Mouse (Mus musculus): ENCODE data around the gene Ess2. TPM values are rescaled to one million over a fixed set of nuclear protein-coding genes. Genes with fewer than 3 reads are reported as not detected.
A peak's percentile ranks its signal among the peaks of the same experiment; 100 is the strongest.

Gene Ess2
- polyA plus RNA-seq, 1 experiment from 2014 or later = 38.5 TPM

- ATAC-seq (ENCODE audit: low FRiP score, low TSS enrichment) = peak; percentile 79
- peaks cover 18% of the 10 kb centered on the region for H3K36me3 ChIP-seq (ENCODE audit: control insufficient read depth, insufficient read depth, low read length)
- 1% methylated on average over 47 of the region's 47 CpGs for WGBS
- peak within 1 kb of the TSS; percentile 79 for H3K27ac ChIP-seq (ENCODE audit: low read depth, low read length)
- no peaks in the 10 kb centered on the region for H3K27me3 ChIP-seq (ENCODE audit: control insufficient read depth, insufficient read depth, low read length)
- H3K4me3 ChIP-seq (ENCODE audit: low read length) = peak within 1 kb of the TSS; percentile 75
- H3K4me2 ChIP-seq (replicated peaks; ENCODE audit: low read depth, low read length) = peak within 1 kb of the TSS; percentile 79
- no peaks in the 10 kb centered on the region for H3K9me3 ChIP-seq (ENCODE audit: control insufficient read depth, low read length)
- H3K4me1 ChIP-seq (ENCODE audit: control insufficient read depth, insufficient read depth, low read length) = peaks cover 9% of the 10 kb centered on the region; the same call in 1 of the 2 replicates
- peak within 1 kb of the TSS; percentile 78 for H3K9ac ChIP-seq (ENCODE audit: low read depth, low read length)
These were observed 17.0 kb upstream of the Ess2 start, which contains the start of gene Slc25a1 for GRCm38 (mm10) chr16:17928087-17928580. Slc25a1 (minus strand) TSS chr16:17928219.

DNA sequence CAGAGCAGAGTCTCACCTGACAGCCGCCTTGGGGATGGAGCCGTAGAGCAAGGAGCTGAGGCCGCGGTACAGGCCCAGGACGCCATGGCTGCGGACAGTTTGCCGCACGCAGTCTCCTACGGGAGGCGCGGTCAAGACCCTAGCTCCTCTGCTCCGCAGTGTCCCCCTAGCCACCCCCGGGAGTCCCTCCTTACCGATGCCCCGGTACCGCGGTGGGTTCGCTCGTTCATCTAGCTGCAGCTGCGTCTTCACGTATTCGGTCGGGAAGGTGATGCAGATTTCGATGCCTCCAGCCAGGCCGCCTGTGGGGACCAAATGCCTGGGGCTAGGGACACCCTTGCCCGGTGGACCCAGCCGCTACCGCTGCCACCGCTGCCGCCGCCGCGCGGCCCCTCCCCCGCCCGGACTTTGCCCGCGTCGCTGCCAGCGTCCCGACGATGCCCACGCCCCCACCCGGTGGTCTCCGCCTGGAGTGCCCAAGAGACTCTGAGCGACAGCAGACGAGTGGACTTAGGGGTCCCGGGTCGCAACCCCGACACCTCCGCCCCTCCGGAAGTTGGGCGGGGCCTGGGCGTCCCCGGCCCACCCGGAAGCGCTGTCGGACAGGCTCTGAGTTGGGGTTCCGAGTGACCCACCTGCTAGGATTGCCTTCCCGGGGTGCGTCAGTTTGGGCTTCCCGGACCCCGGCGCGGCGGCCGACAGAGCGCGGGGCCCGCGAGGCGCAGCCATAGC, 16.4 kb upstream of the Ess2 start:
- Histone ChIP-seq H3K4me3 (ENCODE audit: low read length) (peak overlapping the region; percentile 75), H3K27me3 (ENCODE audit: control insufficient read depth, insufficient read depth, low read length) (no peaks in the 10 kb centered on the region), H3K4me2 (replicated peaks; ENCODE audit: low read depth, low read length) (peak overlapping the region; percentile 79), H3K27ac (ENCODE audit: low read depth, low read length) (peak overlapping the region; percentile 79), H3K9ac (ENCODE audit: low read depth, low read length) (peak overlapping the region; percentile 78), H3K4me1 (ENCODE audit: control insufficient read depth, insufficient read depth, low read length) (peaks cover 12% of the 10 kb centered on the region), H3K9me3 (ENCODE audit: control insufficient read depth, low read length) (no peaks in the 10 kb centered on the region), H3K36me3 (ENCODE audit: control insufficient read depth, insufficient read depth, low read length) (peaks cover 18% of the 10 kb centered on the region)
- ATAC-seq (ENCODE audit: low FRiP score, low TSS enrichment) = peak; percentile 56
- WGBS = under 1% methylated on average over 68 of the region's 72 CpGs

DNA sequence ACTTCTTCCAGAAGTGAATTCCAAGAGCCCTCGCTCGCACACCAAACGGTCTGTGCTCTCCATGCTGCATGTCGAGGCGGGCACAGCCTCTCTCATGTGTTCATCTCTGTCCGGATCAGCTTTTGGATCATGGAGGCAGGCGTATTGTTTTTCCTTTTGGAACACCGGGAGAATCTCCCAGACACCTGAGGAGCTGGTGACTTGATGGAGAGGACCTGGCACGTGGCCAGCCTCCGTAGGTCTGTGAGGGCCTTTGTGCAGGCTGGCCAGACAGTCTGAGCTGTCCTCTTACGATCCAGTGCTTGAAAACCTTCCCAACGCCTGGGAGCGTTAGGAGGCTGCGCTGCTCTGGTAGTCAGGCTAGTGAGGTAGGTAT, 11.0 kb upstream of the Ess2 start:
- ATAC-seq (ENCODE audit: low FRiP score, low TSS enrichment) = no peak
- H3K27ac ChIP-seq (ENCODE audit: low read depth, low read length) = peak overlapping the region; percentile 43; the same call in 1 of the 2 replicates
- peak overlapping the region; percentile 94 for H3K4me2 ChIP-seq (replicated peaks; ENCODE audit: low read depth, low read length)
- peaks cover 18% of the 10 kb centered on the region for H3K27me3 ChIP-seq (ENCODE audit: control insufficient read depth, insufficient read depth, low read length)
- H3K4me3 ChIP-seq (ENCODE audit: low read length) = peak overlapping the region; percentile 79
- no peaks in the 10 kb centered on the region for H3K9me3 ChIP-seq (ENCODE audit: control insufficient read depth, low read length)
- WGBS = under 1% methylated on average over 14 of the region's 14 CpGs
- H3K9ac ChIP-seq (ENCODE audit: low read depth, low read length) = peak overlapping the region; percentile 85
- peaks cover 18% of the 10 kb centered on the region for H3K36me3 ChIP-seq (ENCODE audit: control insufficient read depth, insufficient read depth, low read length)
- H3K4me1 ChIP-seq (ENCODE audit: control insufficient read depth, insufficient read depth, low read length) = peaks cover 15% of the 10 kb centered on the region

DNA sequence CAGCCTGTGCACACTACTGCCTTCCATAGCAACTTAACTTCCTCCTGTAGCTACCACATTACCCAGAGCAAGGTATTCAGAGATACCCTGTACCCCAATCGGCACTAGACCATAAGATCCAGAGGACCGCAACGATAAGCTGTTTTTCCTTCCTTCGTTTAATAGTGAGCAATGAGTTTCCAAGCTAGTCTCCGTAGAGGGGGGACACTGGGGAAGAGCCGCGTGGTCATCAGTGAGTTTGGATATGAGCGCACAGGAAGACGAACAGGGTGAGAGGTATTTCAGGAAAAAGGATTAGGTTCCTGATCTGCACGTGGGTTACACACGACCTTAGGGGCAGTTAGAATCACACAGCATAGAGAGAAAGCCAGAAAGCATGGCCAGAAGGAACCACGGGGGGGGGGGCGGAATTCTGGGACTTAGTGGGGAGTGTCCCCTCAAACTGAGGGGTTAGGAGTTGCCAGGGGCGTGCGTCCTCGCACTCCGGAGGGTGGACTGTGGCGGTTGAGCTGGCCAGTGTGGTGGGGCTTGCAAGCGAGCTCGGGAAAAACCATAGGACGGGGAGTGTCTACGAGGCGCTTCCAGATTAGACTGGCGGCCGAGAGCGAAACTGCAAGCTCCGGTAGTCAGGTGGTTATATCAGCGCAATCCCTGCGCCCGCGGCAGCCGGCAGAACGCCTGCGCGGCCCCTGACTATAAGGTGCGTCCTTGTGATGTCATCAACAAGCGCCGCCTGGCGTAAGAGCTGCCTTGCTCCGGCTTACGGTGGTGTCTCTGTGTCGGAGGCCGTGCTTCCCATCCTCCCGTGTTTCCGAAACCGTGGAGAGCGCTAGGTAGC, 10.4 kb upstream of the Ess2 start:
- H3K27me3 ChIP-seq (ENCODE audit: control insufficient read depth, insufficient read depth, low read length) = peaks cover 25% of the 10 kb centered on the region
- peaks cover 10% of the 10 kb centered on the region for H3K4me1 ChIP-seq (ENCODE audit: control insufficient read depth, insufficient read depth, low read length)
- H3K36me3 ChIP-seq (ENCODE audit: control insufficient read depth, insufficient read depth, low read length) = peaks cover 18% of the 10 kb centered on the region
- peak overlapping the region; percentile 85 for H3K9ac ChIP-seq (ENCODE audit: low read depth, low read length)
- H3K9me3 ChIP-seq (ENCODE audit: control insufficient read depth, low read length) = no peaks in the 10 kb centered on the region
- peak overlapping the region; percentile 94 for H3K4me2 ChIP-seq (replicated peaks; ENCODE audit: low read depth, low read length)
- WGBS = 2% methylated on average over 46 of the region's 47 CpGs
- ATAC-seq (ENCODE audit: low FRiP score, low TSS enrichment) = peak; percentile 96
- H3K27ac ChIP-seq (ENCODE audit: low read depth, low read length) = peak overlapping the region; percentile 78
- peak overlapping the region; percentile 79 for H3K4me3 ChIP-seq (ENCODE audit: low read length)

- Histone ChIP-seq H3K9ac (ENCODE audit: low read depth, low read length) (peak overlapping the region; percentile 32; the same call in 1 of the 2 replicates), H3K9me3 (ENCODE audit: control insufficient read depth, low read length) (no peaks in the 10 kb centered on the region), H3K4me2 (replicated peaks; ENCODE audit: low read depth, low read length) (0 out of 2 replicates have a peak overlapping the region, but pooled peaks have one; percentile 74), H3K36me3 (ENCODE audit: control insufficient read depth, insufficient read depth, low read length) (peaks cover 12% of the 10 kb centered on the region), H3K27me3 (ENCODE audit: control insufficient read depth, insufficient read depth, low read length) (peaks cover 34% of the 10 kb centered on the region), H3K4me3 (ENCODE audit: low read length) (no peak overlapping the region), H3K4me1 (ENCODE audit: control insufficient read depth, insufficient read depth, low read length) (peaks cover 10% of the 10 kb centered on the region; the same call in 1 of the 2 replicates), H3K27ac (ENCODE audit: low read depth, low read length) (no peak overlapping the region)
- ATAC-seq (ENCODE audit: low FRiP score, low TSS enrichment) = no peak
- 9% methylated on average over 20 of the region's 20 CpGs for WGBS
These were observed 9.4 kb upstream of the Ess2 start for GRCm38 (mm10) chr16:17920586-17920985.

DNA sequence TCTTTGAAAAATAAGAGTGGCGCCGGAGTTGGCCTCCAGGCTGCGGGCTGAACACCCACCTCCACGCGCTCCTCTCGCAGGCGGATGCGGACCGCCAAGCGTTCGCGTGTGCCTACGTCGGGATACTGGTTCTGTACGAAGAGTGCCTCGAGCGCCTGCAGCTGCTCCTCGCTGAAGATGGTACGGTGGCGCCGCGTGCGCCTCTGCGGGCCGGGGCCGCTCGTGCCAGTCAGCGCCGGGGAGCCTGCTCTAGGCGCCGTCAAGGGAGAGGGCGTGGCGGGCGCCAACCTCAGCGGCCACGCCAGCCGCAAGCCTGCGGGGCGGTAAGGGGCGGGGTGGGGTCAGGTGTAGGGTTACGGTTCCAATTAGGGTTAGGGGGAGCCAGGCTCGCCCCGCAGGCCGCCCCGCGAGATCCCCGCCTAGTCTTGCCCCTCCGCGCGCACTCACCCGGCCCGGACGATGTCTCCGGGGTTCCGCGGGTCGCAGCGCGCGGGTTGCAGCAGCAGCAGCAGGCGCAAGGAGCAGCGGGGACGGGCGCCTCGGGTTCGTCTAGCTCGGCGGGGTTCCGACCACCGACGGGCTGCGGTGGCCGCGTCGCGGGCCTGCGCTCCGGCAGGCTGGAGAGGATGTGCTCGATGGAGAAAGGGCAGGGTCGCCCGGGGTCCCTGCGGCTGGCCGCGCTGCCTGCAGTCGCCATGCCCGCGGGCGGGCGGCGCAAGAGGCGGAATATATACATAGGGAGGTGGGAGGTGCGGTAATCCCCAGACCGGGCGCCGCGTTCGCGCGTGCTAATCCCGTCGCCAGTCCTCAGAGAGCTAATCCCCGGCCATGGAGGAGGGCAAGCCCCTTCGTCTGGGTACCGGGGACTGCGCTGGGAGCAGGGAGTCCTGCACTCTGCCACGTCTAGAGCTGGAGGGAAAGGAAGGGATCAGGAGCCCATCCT, 3.4 kb upstream of the Ess2 start, which contains the start of gene Gsc2:
Gene Gsc2, minus strand, starts transcription at position 753 of the 943 bp plus-strand sequence.
- H3K4me2 ChIP-seq (replicated peaks; ENCODE audit: low read depth, low read length) = peak within 1 kb of the TSS; percentile 60
- no peaks in the 10 kb centered on the region for H3K9me3 ChIP-seq (ENCODE audit: control insufficient read depth, low read length)
- no peak within 1 kb of the TSS for H3K27ac ChIP-seq (ENCODE audit: low read depth, low read length)
- H3K27me3 ChIP-seq (ENCODE audit: control insufficient read depth, insufficient read depth, low read length) = peaks cover 63% of the 10 kb centered on the region
- WGBS = under 1% methylated on average over 106 of the region's 106 CpGs
- peak within 1 kb of the TSS; percentile 8; the same call in 1 of the 2 replicates for H3K9ac ChIP-seq (ENCODE audit: low read depth, low read length)
- peak within 1 kb of the TSS; percentile 38 for H3K4me3 ChIP-seq (ENCODE audit: low read length)
- ATAC-seq (ENCODE audit: low FRiP score, low TSS enrichment) = no peak
- no peaks in the 10 kb centered on the region for H3K36me3 ChIP-seq (ENCODE audit: control insufficient read depth, insufficient read depth, low read length)
- peaks cover 17% of the 10 kb centered on the region for H3K4me1 ChIP-seq (ENCODE audit: control insufficient read depth, insufficient read depth, low read length)

- WGBS = 90% methylated on average over 14 of the region's 14 CpGs
- H3K36me3 ChIP-seq (ENCODE audit: control insufficient read depth, insufficient read depth, low read length) = peaks cover 44% of the 10 kb centered on the region
- no peak within 1 kb of the TSS for H3K9ac ChIP-seq (ENCODE audit: low read depth, low read length)
- no peak within 1 kb of the TSS for H3K27ac ChIP-seq (ENCODE audit: low read depth, low read length)
- H3K4me3 ChIP-seq (ENCODE audit: low read length) = no peak within 1 kb of the TSS
- H3K27me3 ChIP-seq (ENCODE audit: control insufficient read depth, insufficient read depth, low read length) = no peaks in the 10 kb centered on the region
- ATAC-seq (ENCODE audit: low FRiP score, low TSS enrichment) = no peak
- H3K4me2 ChIP-seq (replicated peaks; ENCODE audit: low read depth, low read length) = no peak within 1 kb of the TSS
- no peaks in the 10 kb centered on the region for H3K4me1 ChIP-seq (ENCODE audit: control insufficient read depth, insufficient read depth, low read length)
- no peaks in the 10 kb centered on the region for H3K9me3 ChIP-seq (ENCODE audit: control insufficient read depth, low read length)
These were observed 12.7 kb downstream of the Ess2 start, which contains the start of the genes Dgcr2 and Tssk2 for GRCm38 (mm10) chr16:17898462-17898861. Dgcr2 (minus strand) TSS chr16:17898562. Tssk2 (plus strand) TSS chr16:17898637.

- Histone ChIP-seq H3K27ac (ENCODE audit: low read depth, low read length) (no peak overlapping the region), H3K4me3 (ENCODE audit: low read length) (no peak overlapping the region), H3K4me1 (ENCODE audit: control insufficient read depth, insufficient read depth, low read length) (no peaks in the 10 kb centered on the region), H3K9ac (ENCODE audit: low read depth, low read length) (no peak overlapping the region), H3K9me3 (ENCODE audit: control insufficient read depth, low read length) (no peaks in the 10 kb centered on the region), H3K36me3 (ENCODE audit: control insufficient read depth, insufficient read depth, low read length) (peaks cover 20% of the 10 kb centered on the region), H3K4me2 (replicated peaks; ENCODE audit: low read depth, low read length) (no peak overlapping the region), H3K27me3 (ENCODE audit: control insufficient read depth, insufficient read depth, low read length) (no peaks in the 10 kb centered on the region)
- ATAC-seq (ENCODE audit: low FRiP score, low TSS enrichment) = no peak
These were observed 15.1 kb downstream of the Ess2 start for GRCm38 (mm10) chr16:17896091-17896490.
